Mouse (Mus musculus): ENCODE results near the gene Gm21060. TPM values are rescaled to one million over a fixed set of nuclear protein-coding genes. Genes with fewer than 3 reads are reported as not detected.

Gm21060 gene
- total RNA-seq, 2 experiments from 2014 or later, result not detected

Other genes with a start within 250 kb of the Gm21060 start
- 10 to 100 TPM in 1 of 2 experiments, 1 to 10 TPM in 1; 9.9 to 14.8 TPM for gene Zfp950, start 156.2 kb downstream of the Gm21060 start, total RNA-seq (2021)
- under 1 TPM in 1 of 2 experiments, not detected in 1; 0.24 TPM for gene Gm7102, start 120.8 kb downstream of the Gm21060 start, total RNA-seq (2021)
- not detected for gene Gm6020, start 113.2 kb downstream of the Gm21060 start, total RNA-seq (2021)
- gene Csf2ra, start 68.6 kb downstream of the Gm21060 start, total RNA-seq (2021), result 1 to 10 TPM; 9.4 to 9.8 TPM

Data from heart, postnatal 14 days (tissue).